Mouse (Mus musculus) MEL (cell line): Measurements from ENCODE around the gene Mypn. TPM values are rescaled to one million over a fixed set of nuclear protein-coding genes. Genes with fewer than 3 reads are reported as not detected.

Source experiments
- DNase-seq: peaks from one replicate; pipeline ENCODE4 v3.0.0; 2011; ENCODE audit warnings: low read depth, low spot score
- H3K27ac ChIP-seq: 2 replicates; pipeline ENCODE4 v1.5.1; 2012; ENCODE audit warnings: low read depth, mild to moderate bottlenecking, control low read depth, low read length, moderate library complexity; ENCODE audit not compliant: control insufficient read depth
- H3K27me3 ChIP-seq, 2 experiments: fragments of 150-350 bp in 1 of 2; sonication (generic) in 1 of 2; 2 replicates each; pipeline ENCODE4 v1.6.1; 2012; ENCODE audit warnings: low read length in 2 of 2, mild to moderate bottlenecking in 2 of 2, improper control_type of control experiment in 1 of 2, moderate library complexity in 1 of 2; ENCODE audit not compliant: insufficient read depth in 2 of 2, control insufficient read depth in 1 of 2
- H3K36me3 ChIP-seq, 2 experiments: 2 replicates each; pipeline ENCODE4 v1.6.1; 2012 to 2014; ENCODE audit warnings: low read length in 2 of 2, improper control_type of control experiment in 1 of 2, inconsistent platforms in 1 of 2, mild to moderate bottlenecking in 1 of 2; ENCODE audit not compliant: insufficient read depth in 2 of 2, control insufficient read depth in 1 of 2
- H3K4me1 ChIP-seq, 2 experiments: fragments of 150-350 bp in 1 of 2; sonication (generic) in 1 of 2; 2 replicates each; pipeline ENCODE4 v1.6.1; 2012; ENCODE audit warnings: low read length in 2 of 2, improper control_type of control experiment in 1 of 2, mild to moderate bottlenecking in 1 of 2; ENCODE audit not compliant: insufficient read depth in 2 of 2, control insufficient read depth in 1 of 2
- H3K4me3 ChIP-seq, 2 experiments: fragments of 150-350 bp in 1 of 2; sonication (generic) in 1 of 2; 2 replicates each; pipeline ENCODE4 v1.5.1; 2012; ENCODE audit warnings: low read depth in 2 of 2, low read length in 2 of 2, mild to moderate bottlenecking in 2 of 2, moderate library complexity in 2 of 2, control low read depth in 1 of 2, improper control_type of control experiment in 1 of 2; ENCODE audit not compliant: control insufficient read depth in 1 of 2, insufficient read depth in 1 of 2
- H3K79me2 ChIP-seq: 2 replicates; pipeline ENCODE4 v1.6.1; 2012; ENCODE audit warnings: mild to moderate bottlenecking, low read length, moderate library complexity; ENCODE audit not compliant: control insufficient read depth, poor library complexity, insufficient read depth
- H3K9ac ChIP-seq: 2 replicates; pipeline ENCODE4 v1.6.1; 2012; ENCODE audit warnings: low read depth, mild to moderate bottlenecking, control low read depth, low read length, moderate library complexity; ENCODE audit not compliant: control insufficient read depth, poor library complexity, severe bottlenecking
- H3K9me3 ChIP-seq: fragments of 150-350 bp; sonication (generic); replicated peaks from 2 replicates; pipeline ENCODE4 v1.6.1; 2012; ENCODE audit warnings: mild to moderate bottlenecking, low read length, improper control_type of control experiment, moderate library complexity; ENCODE audit not compliant: insufficient read depth
- CHD2 ChIP-seq: IDR thresholded peaks from 2 replicates; pipeline ENCODE4 v1.6.1; 2011; ENCODE audit warnings: low read length, improper control_type of control experiment
- CTCF ChIP-seq, 3 experiments: IDR thresholded peaks in 2 of 3; conservative IDR thresholded peaks in 1 of 3; 2 replicates each; pipeline ENCODE4 v1.5.1; 2011 to 2012; ENCODE audit warnings: low read length in 3 of 3, low read depth in 2 of 3, mild to moderate bottlenecking in 2 of 3, improper control_type of control experiment in 1 of 3, inconsistent platforms in 1 of 3, mixed read lengths in 1 of 3, moderate library complexity in 1 of 3; ENCODE audit not compliant: control insufficient read depth in 1 of 3, insufficient read depth in 1 of 3, poor library complexity in 1 of 3, severe bottlenecking in 1 of 3
- E2F4 ChIP-seq: IDR thresholded peaks from 2 replicates; pipeline ENCODE4 v1.6.1; 2011; ENCODE audit warnings: low read depth, low read length, improper control_type of control experiment, borderline replicate concordance
- ELF1 ChIP-seq: IDR thresholded peaks from 2 replicates; pipeline ENCODE4 v1.6.1; 2014; ENCODE audit warnings: low read depth, mild to moderate bottlenecking, inconsistent platforms, low read length, improper control_type of control experiment, moderate library complexity
- ETS1 ChIP-seq: IDR thresholded peaks from 2 replicates; pipeline ENCODE4 v1.6.1; 2012; ENCODE audit warnings: low read depth, mild to moderate bottlenecking, inconsistent platforms, low read length, improper control_type of control experiment, moderate library complexity
- GATA1 ChIP-seq: IDR thresholded peaks from 2 replicates; pipeline ENCODE4 v1.6.1; 2011; ENCODE audit warnings: low read depth, low read length, improper control_type of control experiment
- HCFC1 ChIP-seq: IDR thresholded peaks from 2 replicates; pipeline ENCODE4 v1.6.1; 2012; ENCODE audit warnings: low read depth, mild to moderate bottlenecking, inconsistent platforms, low read length, improper control_type of control experiment, moderate library complexity
- KAT2A ChIP-seq: conservative IDR thresholded peaks from 2 replicates; pipeline ENCODE4 v1.6.1; 2012; ENCODE audit warnings: low read depth, low read length, improper control_type of control experiment, inconsistent platforms
- MAZ ChIP-seq: IDR thresholded peaks from 2 replicates; pipeline ENCODE4 v1.6.1; 2012; ENCODE audit warnings: low read depth, mild to moderate bottlenecking, inconsistent platforms, low read length, improper control_type of control experiment
- MYB ChIP-seq: IDR thresholded peaks from 2 replicates; pipeline ENCODE4 v1.6.1; 2011; ENCODE audit warnings: mild to moderate bottlenecking, low read depth, low read length, improper control_type of control experiment
- NELFE ChIP-seq: IDR thresholded peaks from 2 replicates; pipeline ENCODE4 v1.6.1; 2011; ENCODE audit warnings: low read depth, low read length, improper control_type of control experiment
- POLR2AphosphoS2 ChIP-seq: IDR thresholded peaks from 2 replicates; pipeline ENCODE4 v1.6.1; 2011; ENCODE audit warnings: low read length, improper control_type of control experiment
- RAD21 ChIP-seq: IDR thresholded peaks from 2 replicates; pipeline ENCODE4 v1.6.1; 2011; ENCODE audit warnings: mild to moderate bottlenecking, low read depth, low read length, improper control_type of control experiment
- TAL1 ChIP-seq: IDR thresholded peaks from 2 replicates; pipeline ENCODE4 v1.6.1; 2012; ENCODE audit warnings: mild to moderate bottlenecking, inconsistent platforms, low read length, moderate library complexity, mixed read lengths
- TBP ChIP-seq: IDR thresholded peaks from 2 replicates; pipeline ENCODE4 v1.8.0; 2011; ENCODE audit warnings: low read depth, low read length, improper control_type of control experiment
- TCF12 ChIP-seq: IDR thresholded peaks from 2 replicates; pipeline ENCODE4 v1.6.1; 2014; ENCODE audit warnings: low read depth, mild to moderate bottlenecking, inconsistent platforms, low read length, improper control_type of control experiment, moderate library complexity
- UBTF ChIP-seq: IDR thresholded peaks from 2 replicates; pipeline ENCODE4 v1.6.1; 2012; ENCODE audit warnings: low read depth, mild to moderate bottlenecking, inconsistent platforms, low read length, improper control_type of control experiment, moderate library complexity, borderline replicate concordance; ENCODE audit not compliant: insufficient read depth
- USF1 ChIP-seq: IDR thresholded peaks from 2 replicates; pipeline ENCODE4 v1.6.1; 2014; ENCODE audit warnings: low read depth, mild to moderate bottlenecking, inconsistent platforms, low read length, improper control_type of control experiment, moderate library complexity
- ZKSCAN1 ChIP-seq: IDR thresholded peaks from 2 replicates; pipeline ENCODE4 v1.6.1; 2012; ENCODE audit warnings: low read depth, mild to moderate bottlenecking, inconsistent platforms, low read length, improper control_type of control experiment, moderate library complexity
- ZMIZ1 ChIP-seq: IDR thresholded peaks from 2 replicates; pipeline ENCODE4 v1.6.1; 2012; ENCODE audit warnings: low read depth, mild to moderate bottlenecking, inconsistent platforms, low read length, improper control_type of control experiment, moderate library complexity
- ZNF384 ChIP-seq: IDR thresholded peaks from 2 replicates; pipeline ENCODE4 v1.6.1; 2012; ENCODE audit warnings: low read depth, mild to moderate bottlenecking, inconsistent platforms, low read length, improper control_type of control experiment
- polyA plus RNA-seq, 2 experiments: library from polyadenylated mRNA; stranded (reverse) in 1 of 2; unstranded in 1 of 2; fragments of >175 nt in 1 of 2; fragments of >200 nt in 1 of 2; gene quantifications; 2 replicates each; pipeline versions ENCODE4 v1.2.1 to v1.2.4; 2012; ENCODE audit warnings: low replicate concordance in 2 of 2, low read depth in 1 of 2; ENCODE audit not compliant: insufficient read length in 2 of 2, insufficient read depth in 1 of 2, missing spikeins in 1 of 2
- total RNA-seq: library from RNA; depleted of rRNA; stranded (reverse); fragments of 300-350 nt; gene quantifications from 2 replicates; pipeline ENCODE4 v1.2.3, GENCODE M21; 2012

Mypn gene
- total and polyA plus RNA-seq, 3 experiments, result not detected

- Histone ChIP-seq H3K36me3 (no peaks in the 10 kb centered on the region), H3K4me1 (no peaks in the 10 kb centered on the region), H3K4me3 (no peak overlapping the region), H3K79me2 (no peaks in the 10 kb centered on the region), H3K9me3 (no peaks in the 10 kb centered on the region), H3K27ac (no peak overlapping the region), H3K9ac (no peak overlapping the region), H3K27me3 (no peaks in the 10 kb centered on the region; a peak in 1 of 4 replicates)
- TF ChIP-seq UBTF (no peak), KAT2A (peak; percentile 62; the same call in 1 of the 2 replicates), HCFC1 (peak; percentile 91), USF1 (peak; percentile 72)
- peak; percentile 45 for DNase-seq
Measured at GRCm38 (mm10) chr10:63122516-63122915, 81.2 kb downstream of the Mypn start.

DNA sequence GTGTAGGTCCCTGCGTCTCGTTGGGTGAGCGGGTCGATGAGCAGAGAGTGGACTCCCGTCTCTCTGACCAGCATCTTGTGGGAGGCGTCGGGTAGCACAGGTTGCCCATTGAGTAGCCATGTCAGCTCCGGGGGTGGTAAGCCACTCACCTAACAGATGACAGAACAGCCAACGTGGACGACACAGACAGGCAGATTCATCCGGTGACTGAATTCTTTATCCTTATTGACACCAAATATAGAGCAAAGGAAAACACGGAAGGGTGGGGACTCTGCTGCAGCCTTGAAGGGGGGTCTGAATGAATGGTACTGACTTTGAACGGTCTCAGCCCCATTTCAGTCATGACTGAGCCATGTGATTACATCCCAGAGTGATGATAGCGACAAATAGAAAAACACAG lies 81.8 kb downstream of the Mypn start:
- Histone ChIP-seq H3K4me1 (no peaks in the 10 kb centered on the region), H3K27me3 (no peaks in the 10 kb centered on the region; a peak in 1 of 4 replicates), H3K36me3 (no peaks in the 10 kb centered on the region), H3K4me3 (no peak overlapping the region), H3K9ac (no peak overlapping the region), H3K27ac (no peak overlapping the region), H3K9me3 (no peaks in the 10 kb centered on the region), H3K79me2 (no peaks in the 10 kb centered on the region)
- TF ChIP-seq ZMIZ1 (no peak), ETS1 (no peak), MAZ (no peak), ELF1 (no peak), RAD21 (no peak)
- no peak for DNase-seq

- H3K4me1 ChIP-seq, result no peaks in the 10 kb centered on the region
- H3K79me2 ChIP-seq, result no peaks in the 10 kb centered on the region
- DNase-seq, result no peak
- no peak for TF ChIP-seq TCF12
- TF ChIP-seq MYB, result no peak
- no peak for TF ChIP-seq ZNF384
- no peak for TF ChIP-seq TBP
- no peak for TF ChIP-seq CTCF (IDR thresholded peaks at IDR 0.05 in 2 of 3, conservative IDR thresholded peaks at IDR 0.05 in 1 of 3; ENCODE audit: control insufficient read depth in 1 of 3, insufficient read depth in 1 of 3, low read depth in 2 of 3, low read length in 3 of 3, poor library complexity in 1 of 3, severe bottlenecking in 1 of 3)
- TF ChIP-seq E2F4, result no peak
- TF ChIP-seq GATA1, result no peak
- TF ChIP-seq TAL1, result no peak
- TF ChIP-seq NELFE, result no peak
- TF ChIP-seq RAD21, result no peak
- TF ChIP-seq ZKSCAN1, result no peak
- no peak for TF ChIP-seq CHD2
- TF ChIP-seq POLR2AphosphoS2, result no peak
- H3K27ac ChIP-seq, result no peak overlapping the region
- no peaks in the 10 kb centered on the region; a peak in 1 of 4 replicates for H3K27me3 ChIP-seq
- H3K9ac ChIP-seq, result no peak overlapping the region
- H3K4me3 ChIP-seq, result no peak overlapping the region
- H3K36me3 ChIP-seq, result no peaks in the 10 kb centered on the region
- no peaks in the 10 kb centered on the region for H3K9me3 ChIP-seq
Measured at GRCm38 (mm10) chr10:63119916-63120315, 83.8 kb downstream of the Mypn start.
